Mouse (Mus musculus) spleen, postnatal 36 days (tissue): ENCODE results near the gene Gm10696.
"Not testable (repeated sequence)": the region's sequence is repeated elsewhere in the genome, so short reads cannot be mapped to it uniquely, and the experiment has no call there.

Experiments
- DNase-seq, 2 experiments: peaks; one replicate each; pipeline ENCODE4 v3.0.0; 2022; ENCODE audit warnings: low spot score in 2 of 2, mixed read lengths in 1 of 2

The Gm10696 gene

DNA sequence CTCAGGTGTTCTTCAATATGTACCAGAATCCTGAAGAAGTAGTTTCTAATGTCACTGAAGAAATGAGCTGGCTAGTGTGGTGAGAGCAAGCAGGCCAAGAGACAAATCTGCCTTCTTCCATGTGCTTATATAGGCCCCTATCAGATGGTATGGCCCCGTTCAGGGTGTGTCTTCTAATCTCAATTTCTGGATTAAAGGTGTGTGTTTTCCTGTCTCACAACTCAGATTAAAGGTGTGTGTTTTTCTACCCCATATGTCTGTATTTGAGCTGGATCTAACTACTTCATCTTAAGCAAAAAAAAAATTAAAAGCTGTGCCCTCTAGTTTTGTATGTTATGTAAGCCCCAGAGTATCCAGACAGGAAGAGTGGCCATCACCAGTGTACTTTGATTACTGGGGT is at the start of gene Gm10696:
TSS of gene Gm10696 (minus strand) at position 101 of the 400 bp plus-strand sequence.
- not testable (repeated sequence) for DNase-seq

DNA sequence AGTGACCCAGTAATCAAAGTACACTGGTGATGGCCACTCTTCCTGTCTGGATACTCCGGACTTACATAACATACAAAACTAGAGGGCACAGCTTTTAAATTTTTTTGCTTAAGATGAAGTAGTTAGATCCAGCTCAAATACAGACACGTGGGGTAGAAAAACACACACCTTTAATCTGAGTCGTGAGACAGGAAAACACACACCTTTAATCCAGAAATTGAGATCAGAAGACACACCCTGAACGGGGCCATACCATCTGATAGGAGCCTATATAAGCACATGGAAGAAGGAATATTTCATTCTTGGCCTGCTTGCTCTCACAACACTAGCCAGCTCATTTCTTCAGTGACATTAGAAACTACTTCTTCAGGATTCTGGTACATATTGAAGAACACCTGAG is 18.4 kb upstream of the Gm10696 start, which contains the start of gene Gm5286:
TSS of gene Gm5286 (plus strand) at position 301 of the 400 bp plus-strand sequence.
- not testable (repeated sequence) for DNase-seq

DNA sequence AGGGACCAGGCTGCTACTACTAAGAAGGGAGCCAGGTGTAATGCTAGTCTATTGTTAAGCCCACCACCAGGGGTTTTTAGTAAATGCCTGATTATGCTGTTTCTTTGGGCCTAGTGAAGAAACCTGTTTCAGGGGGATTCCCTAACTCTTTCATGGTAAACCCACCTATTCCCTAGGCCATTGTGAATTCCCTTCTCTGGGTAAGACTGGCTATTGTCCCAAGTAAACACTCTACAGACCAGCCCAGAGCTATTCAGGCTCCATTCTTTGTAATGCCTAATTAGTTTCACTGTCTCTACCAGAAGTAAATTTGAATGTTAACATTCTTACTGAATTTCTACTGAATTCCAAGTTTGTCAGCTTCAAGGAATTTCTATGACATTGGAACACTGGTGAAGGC is 10.6 kb downstream of the Gm10696 start:
- DNase-seq = not testable (repeated sequence)
